Mouse (Mus musculus): ENCODE measurements around the gene St5.

The St5 gene

DNA sequence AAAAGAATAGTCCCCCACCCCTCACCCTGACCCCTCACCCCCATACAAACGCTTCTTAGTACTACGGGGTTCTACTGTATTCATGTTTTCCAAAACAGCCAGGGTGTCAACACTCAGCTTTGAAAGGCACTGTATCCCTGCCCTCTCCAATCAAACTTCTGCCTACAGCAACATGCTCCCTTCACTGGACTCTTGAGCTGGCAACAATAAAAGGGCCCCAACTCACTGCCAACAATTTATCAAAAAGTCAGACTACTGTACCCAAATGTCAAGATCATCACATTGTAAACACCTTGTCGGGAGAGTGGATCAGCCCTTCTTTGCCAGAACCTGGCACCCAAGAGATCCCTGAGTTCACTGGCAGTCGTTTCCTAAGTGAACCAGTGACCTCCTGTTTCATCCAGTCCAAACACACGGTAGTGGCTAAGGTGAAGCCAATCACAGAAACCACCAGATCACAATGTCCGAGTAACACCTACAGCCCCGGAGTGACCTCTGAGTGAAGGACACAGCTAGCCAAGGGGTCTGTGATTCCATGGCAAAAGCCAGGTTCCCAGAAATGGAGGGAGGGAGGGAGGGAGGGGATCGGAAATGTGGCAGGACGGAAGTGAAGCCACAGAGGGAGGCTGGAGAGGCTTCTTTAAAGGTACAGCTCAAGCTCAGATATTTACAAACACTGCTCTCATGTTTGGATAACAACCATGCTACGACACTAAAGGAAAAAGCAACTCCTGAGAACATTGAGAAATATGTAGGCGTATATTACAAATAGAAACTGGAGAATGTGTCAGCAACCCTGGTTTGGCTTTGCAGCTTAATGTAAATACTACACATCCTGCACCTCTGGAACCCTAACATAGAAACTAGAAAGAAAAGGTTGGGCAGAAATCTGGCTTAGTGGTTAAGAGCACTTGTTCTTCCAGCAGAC, 136.3 kb downstream of the St5 start:
- no peak for DNase-seq (ENCODE audit: low spot score)

DNA sequence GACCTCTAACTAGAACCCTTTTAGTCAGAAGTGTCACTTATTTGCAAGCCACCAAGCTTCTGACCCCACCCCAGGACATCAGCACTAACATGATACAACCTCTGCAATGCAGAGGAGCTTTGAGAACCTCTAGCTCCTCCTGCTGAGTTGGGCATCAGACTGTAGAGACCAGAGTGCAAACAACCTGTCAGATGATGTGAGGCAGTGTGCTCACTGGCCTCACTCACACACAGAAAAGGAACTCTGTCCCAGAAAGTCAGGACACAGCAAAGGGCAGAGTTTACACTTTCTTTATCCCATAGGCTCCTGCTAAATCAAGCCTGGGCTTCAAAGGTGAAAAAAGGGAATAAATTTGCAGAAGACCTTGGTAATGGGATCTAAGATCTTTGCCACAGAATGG, 137.1 kb downstream of the St5 start:
- no peak for DNase-seq (ENCODE audit: low spot score)

DNA sequence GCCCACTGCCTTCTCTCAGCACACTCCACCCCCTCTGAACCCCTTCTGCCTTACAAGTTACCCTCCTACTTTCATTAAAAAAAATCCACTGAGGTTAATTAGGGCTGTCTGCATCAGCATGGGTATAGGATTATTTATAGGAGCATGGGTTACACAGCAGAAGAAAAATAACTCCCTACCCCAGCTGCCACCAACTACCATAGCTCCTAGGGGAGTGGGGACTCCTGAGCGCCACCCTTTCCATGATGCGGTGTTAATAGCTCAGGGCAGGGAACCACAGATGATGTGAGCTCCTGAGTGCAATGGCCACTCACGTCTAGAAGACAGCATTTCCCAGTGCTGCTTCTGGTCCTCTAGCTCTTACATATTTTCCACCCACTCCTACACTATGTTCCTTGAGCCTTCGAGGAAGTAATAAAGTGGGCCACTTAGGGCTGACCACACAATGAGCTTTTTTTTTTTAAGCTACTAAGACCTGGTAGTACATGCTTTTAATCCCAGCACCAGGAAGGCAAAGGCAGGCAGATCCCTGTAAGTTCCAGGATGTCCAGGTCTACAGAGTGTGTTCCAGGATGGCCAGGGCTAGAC, 139.5 kb downstream of the St5 start:
- no peak for DNase-seq (ENCODE audit: low spot score)

DNA sequence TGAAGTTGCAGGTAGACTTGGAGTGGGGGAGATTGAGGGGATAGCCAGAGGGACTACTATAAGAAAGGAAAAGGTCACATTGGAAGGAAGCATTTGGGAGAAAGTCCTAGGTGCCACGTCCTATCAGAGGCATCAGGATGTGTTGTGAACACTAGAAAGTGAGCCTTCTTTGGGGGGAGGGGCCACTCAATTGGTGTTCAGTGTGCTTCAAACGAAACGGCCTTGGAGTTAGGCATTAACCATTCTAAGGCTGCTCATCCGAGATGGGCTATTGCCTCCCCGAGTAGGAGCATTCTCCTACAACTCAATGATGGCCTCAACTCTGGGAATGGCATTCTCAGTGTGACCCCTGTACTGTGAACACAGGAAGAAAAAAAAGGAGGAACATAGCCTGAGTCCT, 140.7 kb downstream of the St5 start:
- no peak for DNase-seq (ENCODE audit: low spot score)

DNA sequence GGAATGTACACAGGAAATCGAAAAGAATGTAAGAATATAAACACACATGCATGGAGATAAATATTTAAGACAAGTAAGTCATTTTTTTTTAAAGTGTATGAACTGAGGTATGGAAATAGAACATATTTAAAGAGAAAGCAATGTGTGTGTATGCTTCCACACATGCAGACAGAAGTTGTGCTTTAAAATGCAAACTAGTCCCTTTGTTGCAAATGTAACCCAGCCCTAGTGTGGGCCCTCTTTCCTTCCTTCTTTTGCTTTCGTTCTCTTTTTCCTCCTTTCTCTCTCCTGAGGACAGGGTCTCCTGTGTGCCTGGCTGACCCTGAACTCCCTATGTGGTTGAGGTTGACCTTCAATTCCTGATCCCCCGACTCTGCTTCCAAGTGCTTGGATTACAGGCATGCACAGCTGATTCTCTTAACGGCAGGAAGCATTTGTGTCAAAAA, 141.2 kb downstream of the St5 start:
- DNase-seq (ENCODE audit: low spot score) = no peak

DNA sequence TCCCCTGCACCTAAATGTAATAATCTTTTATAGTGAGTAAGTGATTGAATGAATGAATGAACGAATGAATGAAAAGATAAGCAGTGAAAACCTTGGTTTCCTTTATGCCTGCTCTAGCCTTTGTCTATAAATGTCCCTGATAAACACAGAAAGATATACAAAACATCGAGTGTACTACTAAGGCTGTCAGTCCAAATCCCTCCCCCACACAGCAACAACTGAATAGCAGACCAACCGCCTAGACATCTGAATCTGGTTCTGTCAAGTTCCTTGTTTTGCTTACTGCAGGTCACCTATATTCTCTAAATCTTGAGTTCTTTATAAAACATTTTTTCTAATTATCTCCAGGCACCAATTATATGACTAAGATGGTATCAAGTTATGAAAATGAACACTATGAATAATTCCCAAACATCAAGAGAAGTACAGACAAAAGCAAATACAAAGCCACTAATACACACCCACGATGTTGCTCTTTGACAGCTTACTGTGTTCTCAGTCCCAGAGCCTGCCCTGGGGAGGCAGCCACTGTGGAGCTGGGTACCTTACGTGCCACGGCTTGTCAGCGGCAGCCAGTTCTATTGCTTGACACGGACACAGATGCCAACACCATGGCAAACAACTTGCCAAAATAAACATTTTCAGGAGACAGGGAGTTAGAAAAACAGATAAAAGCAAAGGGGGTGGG, 141.8 kb downstream of the St5 start:
- DNase-seq (ENCODE audit: low spot score) = no peak

DNA sequence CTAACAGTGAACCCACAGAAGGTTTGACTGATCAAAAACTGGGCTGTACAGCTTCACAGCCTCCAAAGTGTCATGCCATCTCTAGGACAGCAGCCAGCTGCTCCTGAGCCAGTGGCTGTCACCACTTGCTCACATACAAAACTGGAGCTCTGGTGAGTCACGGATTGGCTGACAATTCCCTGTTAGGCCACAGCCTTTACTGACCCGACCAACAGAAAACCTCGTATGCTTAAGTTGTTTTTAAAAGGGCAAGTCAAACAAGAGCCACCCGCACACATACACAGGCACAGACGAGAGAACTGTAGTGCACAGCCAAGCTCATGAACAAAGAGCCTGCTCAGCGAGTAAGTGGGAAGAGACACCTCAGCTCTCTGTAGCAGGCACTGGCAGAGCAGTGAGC, 143.9 kb downstream of the St5 start:
- no peak for DNase-seq (ENCODE audit: low spot score)

DNA sequence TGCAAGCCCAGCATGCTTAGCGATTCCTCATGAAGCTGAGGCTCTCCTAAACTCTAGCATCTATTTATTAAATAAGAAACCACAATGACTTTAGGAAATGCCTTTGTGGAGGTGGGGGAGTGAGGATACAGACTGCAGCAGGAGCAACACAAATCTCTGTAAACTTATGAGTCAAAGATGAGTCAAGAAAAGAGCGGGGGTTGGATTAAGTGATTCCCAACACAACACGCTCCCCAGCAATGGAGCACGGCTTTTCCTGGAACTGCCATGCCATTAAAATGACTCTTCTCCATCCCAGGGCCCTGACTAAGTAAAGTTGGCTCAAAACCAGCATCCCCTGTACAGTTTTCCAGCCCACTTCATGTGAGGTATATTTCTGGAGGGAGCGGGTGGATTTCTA, 156.7 kb downstream of the St5 start:
- no peak for DNase-seq (ENCODE audit: low spot score)

DNA sequence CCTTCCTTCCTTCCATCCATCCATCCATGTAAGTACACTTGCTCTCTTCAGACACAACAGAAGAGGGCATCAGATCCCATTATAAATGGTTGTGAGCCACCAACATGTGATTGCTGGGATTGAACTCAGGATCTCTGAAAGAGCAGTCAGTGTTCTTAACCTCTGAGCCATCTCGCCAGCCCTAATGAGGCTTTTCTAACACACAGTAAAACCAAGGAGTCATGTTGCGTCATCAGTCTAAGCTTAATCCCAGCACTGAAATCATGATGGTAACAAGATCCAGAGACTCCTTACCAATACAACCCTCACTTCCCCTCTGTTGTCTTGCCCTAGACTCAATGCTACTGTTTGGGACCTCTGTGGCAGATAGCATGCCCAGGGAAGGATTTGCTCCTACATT, 157.2 kb downstream of the St5 start:
- no peak for DNase-seq (ENCODE audit: low spot score)

DNA sequence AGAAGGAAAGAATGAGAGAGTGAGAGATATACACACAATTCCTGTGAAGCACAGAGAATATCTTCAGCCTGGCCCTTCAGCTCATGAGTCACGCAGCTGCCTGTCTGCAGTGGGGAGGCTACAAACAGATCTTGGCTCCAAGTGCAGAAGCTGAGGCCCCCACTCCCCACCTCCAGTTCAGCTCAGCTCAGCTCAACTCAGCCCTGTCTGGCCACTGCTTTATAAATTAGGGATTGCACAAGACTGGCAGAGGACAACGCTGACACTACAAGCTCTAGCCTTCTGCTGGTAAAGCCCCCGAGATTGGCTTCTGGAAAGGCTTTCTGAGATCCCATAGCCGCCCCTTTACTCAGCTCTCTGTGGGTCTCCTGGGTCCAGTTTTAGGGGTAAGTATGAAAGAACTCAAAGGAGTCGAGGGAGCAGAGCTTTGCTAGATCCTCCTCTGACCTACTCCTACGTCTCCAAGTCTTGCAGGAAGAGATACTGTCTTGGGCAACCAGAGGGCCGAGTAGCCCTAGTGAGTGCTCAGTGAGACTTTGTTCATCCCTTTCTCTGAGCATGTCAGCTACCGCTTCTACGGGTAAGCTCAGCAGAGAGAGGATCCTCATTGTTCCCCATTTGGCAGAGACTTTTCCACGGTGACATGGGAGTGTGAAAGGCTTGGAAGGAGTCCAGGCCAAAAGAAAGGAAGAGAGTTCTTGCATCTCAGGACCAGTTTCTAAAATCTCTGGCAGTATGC, 158.0 kb downstream of the St5 start:
- DNase-seq (ENCODE audit: low spot score) = no peak

DNA sequence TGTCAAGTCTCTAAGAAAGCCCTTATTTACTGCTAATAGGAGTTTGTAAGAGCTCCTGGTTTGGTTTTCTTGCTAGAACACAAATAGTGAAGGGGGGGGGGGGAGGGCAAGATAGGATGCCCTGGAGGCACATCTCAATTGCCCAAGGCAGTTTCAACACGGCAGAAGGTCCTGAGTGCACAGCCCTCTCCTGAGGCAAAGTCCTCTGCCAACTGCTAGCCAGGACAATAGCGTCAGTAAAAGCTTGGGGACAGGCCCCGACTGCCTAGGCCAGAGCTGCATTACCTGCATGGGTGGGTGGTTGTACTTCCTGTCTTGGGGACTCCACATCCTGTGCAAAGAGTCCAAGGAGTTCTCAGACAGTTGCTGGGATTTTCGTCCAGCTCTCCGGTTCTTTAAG, 158.6 kb downstream of the St5 start:
- no peak for DNase-seq (ENCODE audit: low spot score)

DNA sequence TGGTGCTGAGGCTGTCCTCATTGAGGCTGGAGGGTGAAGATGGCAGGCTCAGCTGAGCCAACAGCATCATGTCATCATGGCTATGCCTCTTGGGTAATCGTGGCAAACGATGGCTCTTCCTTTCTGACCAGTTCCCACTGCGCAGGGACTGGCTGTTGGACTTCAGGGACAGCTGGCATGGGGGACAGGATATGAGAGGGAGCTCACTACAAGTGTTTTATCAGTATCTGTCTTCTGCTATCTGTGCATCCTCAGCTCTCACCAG, 161.1 kb downstream of the St5 start:
- DNase-seq (ENCODE audit: low spot score) = no peak

DNA sequence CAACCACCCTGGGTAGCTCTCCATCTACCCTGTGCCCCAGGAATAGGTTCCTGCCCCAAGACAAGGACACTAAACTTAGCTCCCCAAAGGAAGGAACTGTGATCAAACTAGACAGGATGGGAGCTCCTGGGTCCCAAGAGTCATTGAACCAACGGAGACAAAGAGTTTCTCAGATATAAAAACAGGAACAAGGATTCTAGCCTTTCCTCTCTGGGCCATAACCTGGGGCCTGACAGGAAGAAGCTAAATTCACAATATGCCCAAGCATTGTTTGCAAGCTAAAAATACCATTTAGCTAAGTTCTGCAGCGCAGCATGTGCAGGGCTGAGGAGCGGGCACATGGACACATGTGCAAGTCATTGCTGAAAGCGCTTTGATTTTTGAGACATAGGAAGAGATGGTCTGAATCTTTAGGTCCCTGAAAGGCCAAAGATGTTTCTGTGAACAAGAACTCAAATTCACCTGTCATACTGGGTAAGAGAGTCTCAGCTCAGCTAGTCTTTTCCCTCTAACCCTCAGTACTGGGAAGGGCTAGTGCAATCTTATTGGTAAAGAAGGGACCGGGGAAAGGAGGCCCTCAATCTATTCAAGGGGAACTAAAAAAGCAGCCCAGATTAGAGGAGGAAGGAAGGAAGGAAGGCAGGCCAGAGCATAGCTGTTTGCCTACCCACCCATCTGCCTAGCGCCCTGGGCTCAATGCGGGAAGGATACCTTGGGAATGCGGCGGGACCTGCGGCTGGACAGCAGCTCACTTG, 161.6 kb downstream of the St5 start:
- no peak for DNase-seq (ENCODE audit: low spot score)

DNA sequence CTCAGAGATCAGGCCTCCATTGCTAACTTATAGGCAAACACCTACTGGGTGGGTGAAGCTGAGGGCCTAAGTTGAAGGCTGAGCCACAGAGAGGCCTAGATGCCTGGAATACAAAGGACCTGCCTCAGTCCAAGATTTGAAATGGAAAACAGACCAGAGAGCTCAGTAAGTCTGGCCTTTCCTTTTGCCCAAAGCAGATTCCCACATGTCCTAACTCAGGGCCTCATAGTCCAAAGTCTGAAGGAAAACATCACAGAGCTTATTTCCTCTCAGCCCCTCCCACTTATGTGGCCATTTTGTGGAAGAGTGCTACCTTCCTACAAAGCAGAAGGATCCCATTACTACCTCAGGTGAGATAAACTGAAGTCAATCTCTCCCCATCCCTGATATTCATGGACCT, 162.5 kb downstream of the St5 start:
- DNase-seq (ENCODE audit: low spot score) = no peak

DNA sequence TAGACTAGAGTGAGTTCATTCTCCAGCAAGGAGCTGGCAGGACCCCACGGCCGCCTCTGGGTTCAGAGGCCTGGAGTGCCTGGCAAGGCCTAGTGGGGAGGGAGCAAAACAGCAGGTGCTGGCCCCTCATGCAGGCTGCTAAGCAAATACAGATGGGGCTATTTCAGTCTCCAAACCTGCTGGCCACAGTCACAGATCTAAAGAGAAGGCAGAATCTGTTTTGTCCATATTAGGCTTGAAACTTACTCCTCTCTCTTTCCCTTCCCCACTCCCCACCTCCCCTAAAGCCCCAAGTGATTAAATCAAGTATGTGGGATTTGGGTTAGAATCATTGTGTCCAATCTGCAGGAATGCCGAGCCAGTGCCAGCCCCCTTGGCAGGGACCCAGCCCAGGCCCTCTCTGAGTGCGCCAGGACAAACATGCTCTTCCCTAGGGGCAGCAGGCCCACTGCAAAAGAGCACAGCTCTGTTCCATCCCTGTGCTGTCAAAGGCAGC, 166.9 kb downstream of the St5 start:
- DNase-seq (ENCODE audit: low spot score) = no peak

DNA sequence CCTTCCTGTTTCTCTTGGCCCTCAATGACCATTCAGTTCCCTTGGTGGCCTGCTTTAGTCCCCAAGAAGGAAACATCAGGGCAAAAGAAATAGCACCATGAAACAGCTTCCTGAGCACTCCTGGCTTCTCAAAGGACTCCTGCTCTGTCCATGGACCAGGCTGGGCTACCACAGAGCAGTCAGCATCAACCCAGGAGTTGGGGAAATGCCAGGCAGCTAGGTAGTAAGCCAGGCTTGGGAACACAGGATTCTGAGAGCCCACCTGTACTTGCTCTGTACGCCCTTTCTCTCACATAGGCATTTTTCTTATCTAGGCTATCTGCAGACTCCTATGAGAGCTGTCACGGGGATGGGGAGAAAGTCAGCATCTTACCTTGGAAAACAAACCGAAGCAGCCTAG, 168.5 kb downstream of the St5 start:
- DNase-seq (ENCODE audit: low spot score) = no peak

DNA sequence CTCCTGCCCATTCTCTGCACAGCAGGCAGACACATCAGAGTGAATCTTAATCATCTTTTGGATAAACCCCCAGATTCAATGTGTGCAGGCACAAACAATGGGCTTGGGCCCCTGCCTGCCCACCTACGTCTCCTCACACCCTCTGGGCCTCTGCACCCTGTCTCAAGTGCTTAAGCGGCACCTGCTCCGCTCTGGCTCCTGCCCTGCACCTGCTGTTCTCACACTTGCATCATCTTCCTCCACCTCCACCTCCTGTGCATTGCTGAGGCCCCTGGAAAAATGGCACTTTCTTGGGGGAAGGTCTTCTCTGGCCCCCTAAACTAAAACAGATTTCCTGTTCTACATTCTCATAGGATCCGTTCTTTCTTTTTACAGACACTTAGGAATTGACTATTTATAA, 169.5 kb downstream of the St5 start:
- DNase-seq (ENCODE audit: low spot score) = no peak

DNA sequence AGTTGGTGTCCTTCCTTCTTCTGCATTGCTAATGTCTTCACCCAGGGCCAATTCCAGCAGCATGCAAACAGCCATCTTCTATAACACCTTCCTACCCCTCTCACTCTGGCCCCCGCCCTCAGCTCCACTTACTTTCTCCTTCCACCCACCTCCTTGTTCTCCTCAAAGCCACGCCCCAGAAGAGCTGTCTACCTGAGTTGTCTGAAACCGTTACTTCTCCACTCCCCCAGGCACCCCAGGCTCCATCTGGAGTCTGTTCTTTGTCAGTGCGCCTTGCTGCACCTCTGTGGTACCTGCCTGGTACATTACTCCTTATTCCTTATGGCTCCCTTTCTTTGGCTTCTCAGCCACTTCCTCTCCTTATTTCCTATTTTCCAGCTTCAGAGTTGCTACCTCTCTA, 170.3 kb downstream of the St5 start:
- DNase-seq (ENCODE audit: low spot score) = no peak

DNA sequence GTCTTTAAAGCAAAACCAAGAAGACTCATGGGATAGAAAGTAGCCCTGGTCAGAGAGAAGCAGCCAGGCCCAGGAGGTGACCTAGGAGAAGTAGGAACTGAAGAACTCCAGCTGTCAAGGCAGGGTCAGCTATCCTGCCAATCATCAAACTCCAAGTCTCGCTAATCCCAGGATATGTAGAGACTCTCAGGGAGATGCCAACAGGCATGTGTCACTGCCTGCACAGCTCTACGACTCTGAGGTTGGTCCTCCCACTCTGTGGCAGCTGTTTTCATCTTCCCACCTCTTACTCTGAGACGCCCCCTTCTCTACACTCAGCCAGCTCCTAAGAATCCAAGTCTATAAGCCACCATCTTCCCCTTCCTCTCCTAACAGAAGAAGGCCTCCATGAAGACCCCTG, 170.7 kb downstream of the St5 start:
- DNase-seq (ENCODE audit: low spot score) = no peak

DNA sequence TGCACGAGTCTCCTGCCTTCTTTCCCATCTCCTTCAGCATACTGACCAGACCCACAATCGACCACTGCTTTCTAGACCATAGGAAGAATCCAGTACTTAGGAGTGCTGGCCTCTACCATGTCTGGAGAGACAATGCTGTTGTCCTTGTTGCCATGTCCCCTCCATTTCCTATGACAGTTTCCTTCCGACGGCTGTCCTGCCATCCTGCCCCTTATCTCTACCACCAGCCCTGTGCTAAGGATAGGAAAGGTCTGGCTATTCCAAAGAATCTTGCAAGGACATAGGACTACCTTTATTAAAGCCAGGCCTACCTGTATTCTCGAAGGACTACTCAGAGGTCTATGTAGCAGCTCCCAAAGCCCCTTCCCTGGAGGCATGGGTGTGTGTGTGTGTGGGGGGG, 171.9 kb downstream of the St5 start:
- no peak for DNase-seq (ENCODE audit: low spot score)

DNA sequence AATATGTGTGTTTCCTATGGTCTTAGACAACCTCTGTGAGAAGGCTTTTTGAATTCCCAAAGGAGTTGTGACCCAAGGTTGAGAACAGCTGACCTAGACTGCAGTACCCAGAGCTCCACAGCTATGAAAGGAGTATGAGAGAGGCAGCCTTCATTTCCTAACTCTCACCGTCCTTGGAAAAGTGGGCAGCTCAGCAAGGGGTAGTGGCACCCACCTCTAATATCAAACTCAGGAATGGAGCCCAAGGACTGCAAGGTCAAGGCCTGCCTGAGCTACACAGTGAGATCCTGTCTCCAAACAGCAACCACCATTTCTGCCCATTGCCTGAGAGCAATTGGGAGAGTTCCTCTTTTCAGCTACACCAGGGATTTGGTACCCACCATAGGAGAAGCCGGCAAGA, 173.7 kb downstream of the St5 start:
- no peak for DNase-seq (ENCODE audit: low spot score)

DNA sequence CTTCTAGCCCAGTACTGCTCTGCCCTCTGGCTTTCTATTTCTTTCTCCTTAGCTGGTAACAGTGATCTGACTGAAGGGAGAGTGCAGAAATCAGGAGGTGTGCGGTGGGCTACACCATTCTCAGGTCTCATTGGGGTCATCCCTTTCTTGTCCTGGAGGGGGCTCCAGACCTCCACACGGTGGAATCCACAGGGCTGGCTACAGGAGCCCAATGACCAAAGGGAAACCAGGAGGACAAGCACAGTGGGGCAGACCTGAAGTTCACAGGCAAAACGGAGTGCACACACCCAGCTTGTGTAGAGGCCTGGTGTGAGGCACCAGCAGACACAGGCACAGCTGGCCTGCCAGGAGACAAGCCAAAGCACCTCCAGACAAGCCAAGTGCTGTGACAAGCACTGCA, 175.0 kb downstream of the St5 start:
- DNase-seq (ENCODE audit: low spot score) = peak; percentile 76
